Mouse (Mus musculus) forebrain, embryonic 12.5 days (tissue): ENCODE data around the gene Qpctl. TPM values are rescaled to one million over a fixed set of nuclear protein-coding genes. Genes with fewer than 3 reads are reported as not detected.
A peak's percentile ranks its signal among the peaks of the same experiment; 100 is the strongest.

Experiments used
- ATAC-seq: fragments of 200-750 bp; cut with Nextera tagmentation; 2 replicates; pipeline ENCODE4 v1.8.0; 2017; ENCODE audit warnings: moderate TSS enrichment; ENCODE audit not compliant: low FRiP score
- H3K27ac ChIP-seq: fragments of 300-500 bp; sonication (generic); 2 replicates; pipeline ENCODE4 v1.5.1; 2016; ENCODE audit warnings: mild to moderate bottlenecking
- H3K27me3 ChIP-seq: fragments of 300-500 bp; sonication (generic); 2 replicates; pipeline ENCODE4 v1.6.1; 2016; ENCODE audit warnings: mild to moderate bottlenecking
- H3K36me3 ChIP-seq: fragments of 300-500 bp; sonication (generic); replicated peaks from 2 replicates; pipeline ENCODE4 v1.6.1; 2016; ENCODE audit warnings: mild to moderate bottlenecking
- H3K4me1 ChIP-seq: fragments of 300-500 bp; sonication (generic); 2 replicates; pipeline ENCODE4 v1.6.1; 2016
- H3K4me2 ChIP-seq: fragments of 300-500 bp; sonication (generic); 2 replicates; pipeline ENCODE4 v1.6.1; 2016; ENCODE audit warnings: mild to moderate bottlenecking, moderate library complexity
- H3K4me3 ChIP-seq: fragments of 300-500 bp; sonication (generic); replicated peaks from 2 replicates; pipeline ENCODE4 v1.5.1; 2016; ENCODE audit warnings: mild to moderate bottlenecking
- H3K9ac ChIP-seq: fragments of 300-500 bp; sonication (generic); 2 replicates; pipeline ENCODE4 v1.6.1; 2016; ENCODE audit warnings: mild to moderate bottlenecking
- H3K9me3 ChIP-seq: fragments of 300-500 bp; sonication (generic); 2 replicates; pipeline ENCODE4 v1.6.1; 2016
- WGBS: fragments of 180-500 bp; shearing (Covaris S2); methylation state at CpG from one replicate; pipeline ENCODE4 v1.1.7; 2016; 5-methylcytosine and 5-hydroxymethylcytosine counted together
- polyA plus RNA-seq: library from polyadenylated mRNA; unstranded; fragments of >200 nt; fragmentation: Nextera tagmentation; extraction: Ambion mirVana; gene quantifications from 2 replicates; pipeline ENCODE4 v1.2.1, GENCODE M21; 2016

The Qpctl gene
- polyA plus RNA-seq, 1 experiment from 2014 or later: 14.4 TPM

GRCm38 (mm10) chr7:19136673-19137334, 12.3 kb downstream of the Qpctl start:
- H3K9ac ChIP-seq: no peak overlapping the region
- peaks cover 58% of the 10 kb centered on the region for H3K36me3 ChIP-seq
- peaks cover 3% of the 10 kb centered on the region for H3K4me1 ChIP-seq
- H3K27me3 ChIP-seq: no peaks in the 10 kb centered on the region
- H3K4me3 ChIP-seq: no peak overlapping the region
- no peaks in the 10 kb centered on the region for H3K9me3 ChIP-seq
- no peak overlapping the region for H3K27ac ChIP-seq
- H3K4me2 ChIP-seq: no peak overlapping the region
- WGBS: 94% methylated on average over 38 of the region's 38 CpGs
- ATAC-seq: no peak

- Histone ChIP-seq H3K9ac (no peak overlapping the region), H3K27ac (no peak overlapping the region), H3K9me3 (no peaks in the 10 kb centered on the region), H3K4me1 (peaks cover 6% of the 10 kb centered on the region), H3K27me3 (no peaks in the 10 kb centered on the region), H3K4me3 (no peak overlapping the region), H3K36me3 (peaks cover 54% of the 10 kb centered on the region), H3K4me2 (no peak overlapping the region)
- WGBS: 95% methylated on average over 13 of the region's 13 CpGs
- ATAC-seq: no peak
These were observed 12.9 kb downstream of the Qpctl start for GRCm38 (mm10) chr7:19136168-19136567.

- Histone ChIP-seq H3K9me3 (no peaks in the 10 kb centered on the region), H3K9ac (peak overlapping the region; percentile 56), H3K36me3 (peaks cover 18% of the 10 kb centered on the region), H3K4me3 (peak overlapping the region; percentile 42), H3K4me2 (peak overlapping the region; percentile 64), H3K27me3 (no peaks in the 10 kb centered on the region), H3K4me1 (peaks cover 13% of the 10 kb centered on the region), H3K27ac (peak overlapping the region; percentile 91)
- WGBS: under 1% methylated on average over 39 of the region's 39 CpGs
- ATAC-seq: peak; percentile 99
These were observed 17.7 kb downstream of the Qpctl start for GRCm38 (mm10) chr7:19131324-19131848.

- Histone ChIP-seq H3K4me2 (peak overlapping the region; percentile 64), H3K9me3 (no peaks in the 10 kb centered on the region), H3K27me3 (no peaks in the 10 kb centered on the region), H3K4me1 (peaks cover 13% of the 10 kb centered on the region), H3K27ac (peak overlapping the region; percentile 91), H3K36me3 (peaks cover 16% of the 10 kb centered on the region), H3K4me3 (peak overlapping the region; percentile 42; the same call in 1 of the 2 replicates), H3K9ac (peak overlapping the region; percentile 56)
- ATAC-seq: no peak
- WGBS: 42% methylated on average over 4 of the region's 4 CpGs
These were observed 18.4 kb downstream of the Qpctl start for GRCm38 (mm10) chr7:19130657-19131056.

GRCm38 (mm10) chr7:19129396-19129795, 19.7 kb downstream of the Qpctl start:
- H3K9me3 ChIP-seq: no peaks in the 10 kb centered on the region
- H3K4me1 ChIP-seq: peaks cover 13% of the 10 kb centered on the region
- ATAC-seq: no peak
- no peak overlapping the region for H3K9ac ChIP-seq
- H3K27ac ChIP-seq: no peak overlapping the region
- 95% methylated on average over 5 of the region's 5 CpGs for WGBS
- no peak overlapping the region for H3K4me2 ChIP-seq
- 0 out of 2 replicates have a peak, but pooled peaks cover 12% of the 10 kb centered on the region for H3K36me3 ChIP-seq
- H3K27me3 ChIP-seq: no peaks in the 10 kb centered on the region
- no peak overlapping the region for H3K4me3 ChIP-seq

- no peak for ATAC-seq
- no peak overlapping the region for H3K27ac ChIP-seq
- H3K9ac ChIP-seq: no peak overlapping the region
- peaks cover 13% of the 10 kb centered on the region for H3K4me1 ChIP-seq
- H3K9me3 ChIP-seq: no peaks in the 10 kb centered on the region
- H3K27me3 ChIP-seq: no peaks in the 10 kb centered on the region
- no peak overlapping the region for H3K4me3 ChIP-seq
- 0 out of 2 replicates have a peak, but pooled peaks cover 12% of the 10 kb centered on the region for H3K36me3 ChIP-seq
- H3K4me2 ChIP-seq: no peak overlapping the region
- 97% methylated on average over 5 of the region's 5 CpGs for WGBS
These were observed 21.3 kb downstream of the Qpctl start for GRCm38 (mm10) chr7:19127744-19128143.

- H3K27ac ChIP-seq: no peak overlapping the region
These were observed 24.4 kb downstream of the Qpctl start for GRCm38 (mm10) chr7:19124713-19125112.

GRCm38 (mm10) chr7:19121686-19122085, 27.4 kb downstream of the Qpctl start:
- Histone ChIP-seq H3K27ac (no peak overlapping the region), H3K9me3 (peaks cover 11% of the 10 kb centered on the region), H3K36me3 (0 out of 2 replicates have a peak, but pooled peaks cover 7% of the 10 kb centered on the region), H3K9ac (no peak overlapping the region), H3K27me3 (peaks cover 12% of the 10 kb centered on the region), H3K4me3 (no peak overlapping the region), H3K4me1 (peaks cover 20% of the 10 kb centered on the region), H3K4me2 (no peak overlapping the region)
- ATAC-seq: no peak
- WGBS: 95% methylated on average over 4 of the region's 4 CpGs

More at GRCm38 (mm10) chr7:19124713-19125112, 24.4 kb downstream of the Qpctl start:
- Histone ChIP-seq H3K9me3 (no peaks in the 10 kb centered on the region), H3K27me3 (no peaks in the 10 kb centered on the region), H3K36me3 (0 out of 2 replicates have a peak, but pooled peaks cover 12% of the 10 kb centered on the region), H3K4me3 (no peak overlapping the region), H3K4me1 (peaks cover 13% of the 10 kb centered on the region), H3K4me2 (no peak overlapping the region), H3K9ac (no peak overlapping the region)
- 90% methylated on average over 6 of the region's 6 CpGs for WGBS
- no peak for ATAC-seq

- peaks cover 20% of the 10 kb centered on the region for H3K4me1 ChIP-seq
These were observed 29.3 kb downstream of the Qpctl start, which contains the start of gene Fbxo46 for GRCm38 (mm10) chr7:19119631-19120429. TSS of gene Fbxo46 (plus strand) at chr7:19119859.

GRCm38 (mm10) chr7:19119083-19119482, 30.0 kb downstream of the Qpctl start:
- 0 out of 2 replicates have a peak overlapping the region, but pooled peaks have one; percentile 74 for H3K4me3 ChIP-seq
- ATAC-seq: peak; percentile 28; the same call in 1 of the 2 replicates
- WGBS: 92% methylated on average over 8 of the region's 8 CpGs

More at GRCm38 (mm10) chr7:19119631-19120429, 29.3 kb downstream of the Qpctl start, which contains the start of gene Fbxo46:
- Histone ChIP-seq H3K27me3 (peaks cover 12% of the 10 kb centered on the region), H3K27ac (peak within 1 kb of the TSS; percentile 58; the same call in 1 of the 2 replicates), H3K36me3 (no peaks in the 10 kb centered on the region), H3K4me3 (peak within 1 kb of the TSS; percentile 74), H3K9ac (peak within 1 kb of the TSS; percentile 80), H3K4me2 (peak within 1 kb of the TSS; percentile 86), H3K9me3 (peaks cover 11% of the 10 kb centered on the region)
- 2% methylated on average over 34 of the region's 34 CpGs for whole genome bisulfite sequencing
- peak; percentile 95 for ATAC-seq

GRCm38 (mm10) chr7:19118028-19118771, 30.9 kb downstream of the Qpctl start, which contains the start of gene Gm4969:
TSS of gene Gm4969 (minus strand) at chr7:19118368.
- H3K9ac ChIP-seq: no peak within 1 kb of the TSS
- no peaks in the 10 kb centered on the region for H3K36me3 ChIP-seq
- H3K27me3 ChIP-seq: peaks cover 12% of the 10 kb centered on the region
- peaks cover 11% of the 10 kb centered on the region for H3K9me3 ChIP-seq
- WGBS: 23% methylated on average over 64 of the region's 64 CpGs
- peaks cover 20% of the 10 kb centered on the region for H3K4me1 ChIP-seq
- peak within 1 kb of the TSS; percentile 42 for H3K4me2 ChIP-seq
- peak; percentile 39; the same call in 1 of the 2 replicates for ATAC-seq
- H3K27ac ChIP-seq: no peak within 1 kb of the TSS
- peak within 1 kb of the TSS; percentile 25 for H3K4me3 ChIP-seq

More at GRCm38 (mm10) chr7:19119083-19119482, 30.0 kb downstream of the Qpctl start:
- Histone ChIP-seq H3K4me2 (no peak overlapping the region), H3K27ac (no peak overlapping the region), H3K9ac (no peak overlapping the region), H3K36me3 (no peaks in the 10 kb centered on the region), H3K4me1 (peaks cover 20% of the 10 kb centered on the region), H3K9me3 (peaks cover 11% of the 10 kb centered on the region), H3K27me3 (peaks cover 12% of the 10 kb centered on the region)
